Mouse (Mus musculus): ENCODE measurements around the gene Fah.

- TF ChIP-seq CTCF (IDR thresholded peaks at IDR 0.05; ENCODE audit: control insufficient read depth, insufficient read depth, insufficient read length), result no peak
- no peak for TF ChIP-seq MAX (IDR thresholded peaks at IDR 0.05)
- no peak for TF ChIP-seq CEBPB (IDR thresholded peaks at IDR 0.05; ENCODE audit: low read depth)
Observed at GRCm38 (mm10) chr7:84649016-84649415, 42.5 kb upstream of the Fah start.
